Mouse (Mus musculus) spleen, adult 2 months (tissue): ENCODE data around the gene Fam83e.

Source experiments
- CTCF ChIP-seq: fragments of 200-500 bp; IDR thresholded peaks from 2 replicates; pipeline ENCODE4 v1.5.1; 2011; ENCODE audit warnings: mild to moderate bottlenecking, inconsistent platforms; ENCODE audit not compliant: insufficient read depth, insufficient read length, insufficient replicate concordance; ENCODE audit errors: extremely low read depth
- POLR2A ChIP-seq: fragments of 200-500 bp; IDR thresholded peaks from 2 replicates; pipeline ENCODE4 v1.6.1; 2011; ENCODE audit warnings: low read depth, low read length, inconsistent platforms

DNA sequence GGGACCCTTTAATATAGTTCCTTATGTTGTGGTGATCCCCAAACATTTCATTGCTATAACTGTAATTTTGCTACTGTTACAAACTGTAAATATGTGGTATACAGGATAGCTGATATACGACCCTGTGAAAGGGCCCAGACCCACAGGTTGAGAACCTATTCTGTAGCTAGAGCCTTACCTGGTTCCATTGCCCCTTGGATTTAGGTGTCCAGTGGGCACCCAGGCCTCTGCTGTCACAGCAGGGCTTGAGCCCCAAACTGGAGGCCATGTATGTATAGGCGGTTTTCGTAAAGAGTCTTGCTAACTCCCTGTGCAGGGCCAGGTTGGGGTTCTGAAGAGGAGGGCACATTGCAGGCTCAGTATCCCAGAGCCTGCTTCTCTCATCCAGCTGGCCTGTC lies 4.6 kb upstream of the Fam83e start:
- TF ChIP-seq POLR2A (no peak), CTCF (no peak)
